Mouse (Mus musculus) c-Kit-positive CD71-positive TER-119-positive erythroid progenitor cells, embryonic 14.5 days (primary cell): ENCODE measurements around the gene Usp36.

ENCODE experiments used
- DNase-seq: peaks from one replicate; pipeline ENCODE4 v3.0.0-alpha.2; 2013; ENCODE audit warnings: low spot score

Gene Usp36

GRCm38 (mm10) chr11:118222917-118223316, 67.1 kb downstream of the Usp36 start:
- no peak for DNase-seq

GRCm38 (mm10) chr11:118222351-118222885, 67.6 kb downstream of the Usp36 start:
- no peak for DNase-seq

GRCm38 (mm10) chr11:118220561-118221262, 69.3 kb downstream of the Usp36 start:
- peak; percentile 45 for DNase-seq

- DNase-seq = no peak
Measured at GRCm38 (mm10) chr11:118219066-118219465, 71.0 kb downstream of the Usp36 start.

DNA sequence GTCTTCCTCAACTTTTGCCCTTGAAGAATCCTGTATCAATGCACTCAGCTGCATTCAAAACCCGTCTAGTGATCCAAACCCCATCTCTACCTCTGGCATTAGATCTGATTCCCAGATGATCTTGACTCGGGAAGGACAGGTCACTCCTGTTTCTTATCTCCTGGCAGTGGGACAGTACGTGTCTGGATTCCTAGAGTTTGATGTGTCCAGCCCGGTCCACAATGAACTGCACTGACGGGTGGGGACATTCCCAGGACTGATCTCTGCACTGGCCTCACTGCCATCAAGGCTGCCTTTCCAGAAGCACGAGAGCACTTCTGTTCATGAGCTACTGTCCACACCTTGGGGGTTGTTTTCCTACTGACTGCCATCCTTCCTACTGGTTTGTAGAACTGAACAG, 73.6 kb downstream of the Usp36 start:
- DNase-seq = no peak

GRCm38 (mm10) chr11:118215928-118216458, 74.1 kb downstream of the Usp36 start:
- no peak for DNase-seq

DNA sequence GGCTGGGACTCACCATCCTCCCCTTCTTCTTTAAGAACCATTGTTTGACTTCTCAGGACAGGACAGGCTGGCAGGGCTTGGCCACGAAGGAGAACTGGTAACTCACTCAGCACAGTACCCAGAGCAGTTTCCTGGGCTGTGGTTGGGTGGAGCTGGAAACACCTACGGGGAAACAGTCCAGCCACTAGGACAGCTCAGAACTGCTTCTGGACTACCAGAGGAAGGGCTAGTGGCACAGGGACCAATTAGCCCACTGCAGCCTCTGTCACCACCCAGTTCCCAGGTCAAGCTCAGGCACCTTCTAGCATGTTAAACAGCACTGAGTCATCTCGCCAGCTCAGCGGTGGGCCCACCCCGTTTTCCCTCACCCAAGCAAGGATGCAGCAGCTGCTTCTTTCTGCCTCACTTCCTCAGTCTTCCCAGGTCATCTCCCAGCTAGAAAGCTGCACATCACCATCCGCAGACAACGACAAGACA, 77.4 kb downstream of the Usp36 start:
- no peak for DNase-seq

DNA sequence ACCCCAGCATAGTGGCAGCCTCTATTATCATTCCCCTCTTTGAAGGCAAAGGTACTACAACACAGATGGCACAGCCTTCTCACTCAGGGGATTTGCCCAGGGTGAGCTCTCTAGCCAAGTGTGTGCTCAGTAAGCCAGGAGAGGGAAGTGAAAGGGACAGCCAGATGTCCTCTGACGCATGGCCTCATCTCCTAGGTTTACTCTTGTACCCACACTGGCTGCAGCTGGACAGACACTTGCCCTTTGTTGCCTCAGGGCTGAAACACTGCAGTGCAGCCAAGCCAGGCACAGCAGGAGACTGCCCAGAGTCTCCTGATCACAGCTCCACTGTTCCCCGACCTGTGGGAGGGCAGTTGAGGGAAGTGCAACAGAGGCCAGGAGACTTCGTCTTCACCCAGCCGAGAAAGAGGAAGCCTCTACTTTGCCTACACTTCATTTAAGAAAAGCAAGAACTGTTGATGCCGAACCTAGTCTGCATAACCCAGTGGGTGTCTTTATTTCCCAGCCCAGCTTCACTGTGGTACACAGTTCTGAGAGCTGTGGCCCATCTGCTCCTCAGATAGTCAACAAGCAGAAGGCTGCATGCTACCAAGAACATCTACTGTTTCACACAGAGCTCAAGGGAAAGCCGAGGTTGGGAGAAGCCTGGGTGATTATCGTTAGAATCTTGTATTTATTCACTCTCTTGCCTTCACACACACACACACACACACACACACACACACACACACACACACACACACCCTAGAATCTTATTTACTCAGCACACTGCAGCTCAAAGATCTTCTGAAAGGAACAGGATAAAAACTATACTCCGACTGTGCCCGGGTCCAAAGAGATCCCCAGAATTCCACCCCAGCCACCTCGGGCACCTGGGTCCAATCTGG, 78.1 kb downstream of the Usp36 start:
- DNase-seq = no peak

DNA sequence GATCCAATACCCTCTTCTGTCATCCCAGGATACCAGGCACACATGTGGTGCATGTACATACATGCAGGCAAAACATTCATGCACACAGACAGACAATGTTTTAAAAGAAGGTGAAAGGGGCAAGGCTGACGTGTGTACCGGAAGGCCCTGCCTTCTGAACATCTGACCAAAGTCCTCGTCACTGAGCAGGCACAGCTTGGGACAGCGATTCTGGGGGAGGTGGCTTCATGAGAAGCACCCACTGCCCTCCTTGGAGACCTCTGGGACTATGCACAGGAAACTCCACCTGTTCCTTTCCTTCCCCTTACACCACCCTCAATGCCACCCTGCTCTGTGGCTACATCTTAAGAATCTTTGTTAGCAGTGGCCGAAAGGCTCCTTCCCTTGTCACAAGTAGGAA, 79.1 kb downstream of the Usp36 start:
- no peak for DNase-seq

GRCm38 (mm10) chr11:118210116-118210515, 79.9 kb downstream of the Usp36 start:
- DNase-seq = no peak
